13 mouse cellular contexts compared by ENCODE assay signal in the genomic region with DNA sequence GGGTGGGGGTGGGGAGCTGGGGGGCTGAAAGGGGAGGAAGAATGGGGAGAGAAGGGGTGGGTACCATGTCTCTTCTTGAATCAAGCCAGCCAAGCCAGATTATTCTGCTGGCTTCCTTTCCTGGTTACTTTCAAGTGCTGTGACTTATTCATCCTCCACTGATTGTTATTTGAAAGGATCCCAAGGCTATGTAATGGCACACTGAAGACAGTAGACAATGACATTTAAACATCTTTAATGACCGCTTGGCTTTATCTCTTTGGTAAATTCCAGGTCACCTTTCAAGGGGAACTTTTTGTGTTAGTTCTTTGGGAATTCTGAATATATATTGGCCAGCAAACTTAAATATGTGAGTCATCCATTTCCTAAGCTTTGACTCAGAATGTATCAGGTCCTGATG. TPM values are rescaled to one million over a fixed set of nuclear protein-coding genes. Genes with fewer than 3 reads are reported as not detected.
DNase-seq lines count a peak whose midpoint lies in the region; ATAC-seq and TF ChIP-seq lines count a peak whose summit lies in the region.
"Had no signal": no experiment of that assay in that cellular context is flagged by ENCODE, and none has a peak within 500 bp of the region (broad histone marks: within the 10 kb centered on the region; RNA-seq: fewer than 3 reads in every experiment).

No protein-coding gene starts in this region.

- H3K4me1 ChIP-seq in forebrain, embryonic 12.5 days = peaks cover 34% of the 10 kb centered on the region
- H3K4me1 ChIP-seq in forebrain, embryonic 14.5 days (ENCODE audit: control insufficient read depth, insufficient read depth, low read length) = peaks cover 6% of the 10 kb centered on the region; the same call in 1 of the 2 replicates
- H3K4me1 ChIP-seq in embryonic fibroblast, embryonic 13.5 days (ENCODE audit: control insufficient read depth, insufficient read depth, low read length) = no peaks in the 10 kb centered on the region
- peaks cover 16% of the 10 kb centered on the region for H3K4me1 ChIP-seq in midbrain, embryonic 12.5 days

- peaks cover 44% of the 10 kb centered on the region for H3K27me3 ChIP-seq in forebrain, embryonic 12.5 days
- peaks cover 37% of the 10 kb centered on the region for H3K27me3 ChIP-seq in forebrain, embryonic 14.5 days (replicated peaks; ENCODE audit: control insufficient read depth, insufficient read depth, low read length)
- H3K27me3 ChIP-seq in midbrain, embryonic 12.5 days = peaks cover 34% of the 10 kb centered on the region

- TF ChIP-seq CTCF in layer of hippocampus, adult 2 months (conservative IDR thresholded peaks at IDR 0.05) = no peak
- TF ChIP-seq CTCF in embryonic fibroblast, embryonic 13.5 days (IDR thresholded peaks at IDR 0.05; ENCODE audit: borderline replicate concordance, insufficient read depth, low read length) = no peak

- no peak overlapping the region for H3K9ac ChIP-seq in forebrain, embryonic 12.5 days
- H3K9ac ChIP-seq in forebrain, embryonic 14.5 days (ENCODE audit: low read length) = no peak overlapping the region
- H3K9ac ChIP-seq in midbrain, embryonic 12.5 days (replicated peaks) = no peak overlapping the region
- H3K9ac ChIP-seq: forebrain, embryonic 13.5 days had no signal

- H3K4me3 ChIP-seq in forebrain, embryonic 12.5 days (replicated peaks) = no peak overlapping the region
- no peak overlapping the region for H3K4me3 ChIP-seq in forebrain, embryonic 14.5 days (ENCODE audit: low read depth, low read length)
- peak overlapping the region; percentile 62 for H3K4me3 ChIP-seq in layer of hippocampus, adult 2 months
- peak overlapping the region; percentile 63; the same call in 1 of the 2 replicates for H3K4me3 ChIP-seq in embryonic fibroblast, embryonic 13.5 days (ENCODE audit: insufficient read depth, low read length)
- H3K4me3 ChIP-seq in midbrain, embryonic 12.5 days = no peak overlapping the region
- H3K4me3 ChIP-seq: forebrain, embryonic 13.5 days had no signal

- H3K36me3 ChIP-seq in forebrain, embryonic 12.5 days (replicated peaks) = no peaks in the 10 kb centered on the region
- H3K36me3 ChIP-seq in forebrain, embryonic 14.5 days (ENCODE audit: control insufficient read depth, insufficient read depth, low read length) = no peaks in the 10 kb centered on the region
- no peaks in the 10 kb centered on the region for H3K36me3 ChIP-seq in midbrain, embryonic 12.5 days

- no peak for ATAC-seq in forebrain, embryonic 12.5 days (ENCODE audit: low FRiP score)
- no peak for ATAC-seq in forebrain, embryonic 14.5 days
- ATAC-seq in midbrain, embryonic 12.5 days (ENCODE audit: low FRiP score, low read depth) = no peak
- ATAC-seq in granulocyte monocyte progenitor cell, adult 5-6 weeks (replicated peaks; ENCODE audit: poor library complexity, severe bottlenecking) = no peak
- ATAC-seq: forebrain, embryonic 13.5 days had no signal

- no peaks in the 10 kb centered on the region for H3K9me3 ChIP-seq in forebrain, embryonic 12.5 days
- no peaks in the 10 kb centered on the region for H3K9me3 ChIP-seq in forebrain, embryonic 14.5 days (replicated peaks; ENCODE audit: control insufficient read depth, low read length)
- no peaks in the 10 kb centered on the region for H3K9me3 ChIP-seq in midbrain, embryonic 12.5 days
- H3K9me3 ChIP-seq: forebrain, embryonic 13.5 days had no signal

- WGBS in forebrain, embryonic 12.5 days = 51% methylated on average over 1 of the region's 1 CpGs
- WGBS in forebrain, embryonic 14.5 days = 37% methylated on average over 1 of the region's 1 CpGs
- WGBS in midbrain, embryonic 12.5 days = 40% methylated on average over 1 of the region's 1 CpGs

- peak overlapping the region; percentile 92; the same call in 1 of the 2 replicates for H3K4me2 ChIP-seq in forebrain, embryonic 12.5 days
- H3K4me2 ChIP-seq in forebrain, embryonic 14.5 days (ENCODE audit: low read length) = no peak overlapping the region
- H3K4me2 ChIP-seq in midbrain, embryonic 12.5 days (replicated peaks) = peak overlapping the region; percentile 89; the same call in 1 of the 2 replicates

- DNase-seq in forebrain, embryonic 14.5 days (ENCODE audit: low spot score) = no peak
- no peak for DNase-seq in layer of hippocampus, adult 2 months (ENCODE audit: low spot score in 2 of 2)
- DNase-seq in layer of hippocampus, postnatal 10 days (ENCODE audit: low spot score in 2 of 2) = no peak
- no peak for DNase-seq in ovary, postnatal 14 days (ENCODE audit: low spot score)
- DNase-seq: adrenal gland, adult 8-10 months; cerebellum, adult 11 months; heart, adult 11 months had no signal

- TF ChIP-seq POLR2A in embryonic fibroblast, embryonic 13.5 days (IDR thresholded peaks at IDR 0.05; ENCODE audit: low read depth, low read length) = no peak

- no peak overlapping the region for H3K27ac ChIP-seq in forebrain, embryonic 12.5 days
- no peak overlapping the region for H3K27ac ChIP-seq in forebrain, embryonic 14.5 days (ENCODE audit: low read depth, low read length)
- H3K27ac ChIP-seq in layer of hippocampus, adult 2 months = no peak overlapping the region
- H3K27ac ChIP-seq in embryonic fibroblast, embryonic 13.5 days (ENCODE audit: insufficient read depth, low read length) = no peak overlapping the region
- no peak overlapping the region for H3K27ac ChIP-seq in midbrain, embryonic 12.5 days (replicated peaks)
- H3K27ac ChIP-seq: forebrain, embryonic 13.5 days had no signal

RNA-seq across cellular contexts. Expression of gene Fgf10, which starts 47.1 kb away (rescaled TPM):
- polyA plus RNA-seq in forebrain, embryonic 12.5 days (2016; fragmentation: Nextera tagmentation; extraction: Ambion mirVana) = 0.68 and 0.82 TPM in 2 replicates
- polyA plus RNA-seq in forebrain, embryonic 14.5 days (2014; fragmentation: Nextera tagmentation; extraction: Ambion mirVana) = 0.52 and 0.59 TPM in 2 replicates
- total RNA-seq in layer of hippocampus, adult 2 months (2021) = 10 to 100 TPM; 13.6 TPM
- total RNA-seq in layer of hippocampus, postnatal 10 days (2021) = 1 to 10 TPM; 7.4 to 9.2 TPM
- 10.7 and 17.3 TPM in 2 replicates for polyA plus RNA-seq in embryonic fibroblast, embryonic 13.5 days (2011; ENCODE audit: insufficient read length, low read depth, missing spikeins)
- polyA plus RNA-seq in midbrain, embryonic 12.5 days (2016; fragmentation: Nextera tagmentation; extraction: Ambion mirVana) = 0.56 and 0.64 TPM in 2 replicates
- total RNA-seq in granulocyte monocyte progenitor cell, adult 5-6 weeks (2014; fragmentation: Nextera tagmentation) = not detected in 2 replicates
- total RNA-seq in granulocyte monocyte progenitor cell, adult 5-6 weeks (2017) = not detected in 2 replicates
- total RNA-seq: liver, adult 2 months had no signal
- polyA plus RNA-seq: liver, adult 2 months had no signal

Comparison
In these comparisons a context has a peak if more than half of its experiments do, and no peak if none do; other contexts are left out.
1. H3K4me3 ChIP-seq: peak in layer of hippocampus, adult 2 months (single experiment) and embryonic fibroblast, embryonic 13.5 days (single experiment); none in forebrain, embryonic 12.5 days (single experiment), forebrain, embryonic 14.5 days (single experiment) and midbrain, embryonic 12.5 days (single experiment).